Mouse (Mus musculus) ovary, postnatal 10 days (tissue): Measurements from ENCODE around the gene Cmah.

Source experiments
- DNase-seq: peaks from one replicate; pipeline ENCODE4 v3.0.0; 2022; ENCODE audit warnings: low spot score

Gene Cmah

DNA sequence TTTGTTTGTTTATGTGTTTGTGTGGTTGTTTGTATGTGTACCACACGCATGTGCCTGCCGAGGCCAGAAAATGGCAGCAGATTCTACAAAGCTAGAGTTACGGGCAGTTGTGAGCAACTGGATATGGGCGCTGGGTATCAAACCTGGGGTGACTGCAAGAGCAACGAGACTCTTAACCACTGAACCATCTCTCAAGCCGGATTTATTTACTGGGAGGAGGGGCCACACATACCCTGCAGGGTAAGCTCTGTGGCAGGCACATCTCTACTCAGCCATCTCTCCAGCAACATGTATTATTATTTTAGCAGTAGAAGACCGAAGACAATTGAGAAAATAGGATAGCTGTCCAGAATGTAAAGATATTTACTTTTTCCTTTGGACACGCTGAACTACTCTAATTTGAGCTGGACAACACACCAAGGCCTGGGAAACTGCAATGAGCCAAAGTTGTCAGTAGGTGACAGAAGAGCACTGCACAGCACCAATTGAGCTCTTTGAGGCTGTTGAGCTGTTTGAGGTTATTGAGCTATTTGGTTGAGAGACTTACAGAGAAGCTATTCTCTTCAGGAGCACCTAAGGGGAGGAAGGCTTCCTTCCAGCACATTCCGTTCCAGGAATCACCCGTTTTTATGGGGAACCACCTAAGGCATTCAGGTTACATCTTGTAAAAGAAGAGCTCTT lies 154.6 kb downstream of the Cmah start:
- DNase-seq: no peak

DNA sequence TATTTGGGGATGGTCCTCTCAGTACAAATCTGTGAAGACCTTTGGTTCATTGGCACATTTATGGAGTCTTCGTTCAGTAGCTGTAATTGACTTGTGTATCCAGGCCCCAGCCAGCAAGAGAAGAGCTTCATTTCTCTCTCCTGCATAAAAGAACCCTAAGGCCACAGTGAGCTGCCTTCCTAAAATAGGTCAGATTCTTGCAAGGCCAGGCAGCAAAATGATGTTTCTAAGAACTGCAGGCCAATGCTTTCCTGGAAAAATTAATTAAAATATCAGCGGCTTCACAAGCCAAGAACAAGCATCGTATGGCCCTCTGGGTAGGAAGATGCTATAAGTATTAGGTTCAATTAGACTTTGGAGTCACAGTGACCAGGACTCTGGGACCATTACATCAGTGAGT lies 156.5 kb downstream of the Cmah start:
- DNase-seq: no peak

DNA sequence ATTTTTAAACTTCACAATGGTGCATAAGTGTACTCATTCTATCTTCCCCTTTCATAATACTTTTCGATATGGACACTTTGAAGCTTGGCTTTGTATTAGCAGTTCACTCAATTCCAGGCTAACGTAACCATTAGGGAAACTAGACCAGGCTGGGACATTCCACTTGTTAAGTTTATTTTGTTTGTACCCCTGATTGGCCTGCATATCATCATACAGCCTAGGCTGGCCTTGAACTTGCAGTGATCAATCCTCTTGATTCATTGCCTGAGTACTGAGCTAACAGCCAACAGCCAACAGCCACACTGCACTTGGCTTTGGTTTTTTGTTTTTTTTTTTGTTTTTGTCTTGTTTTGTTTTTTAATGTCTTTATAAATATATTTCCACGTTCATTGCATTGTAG lies 157.6 kb downstream of the Cmah start:
- no peak for DNase-seq

DNA sequence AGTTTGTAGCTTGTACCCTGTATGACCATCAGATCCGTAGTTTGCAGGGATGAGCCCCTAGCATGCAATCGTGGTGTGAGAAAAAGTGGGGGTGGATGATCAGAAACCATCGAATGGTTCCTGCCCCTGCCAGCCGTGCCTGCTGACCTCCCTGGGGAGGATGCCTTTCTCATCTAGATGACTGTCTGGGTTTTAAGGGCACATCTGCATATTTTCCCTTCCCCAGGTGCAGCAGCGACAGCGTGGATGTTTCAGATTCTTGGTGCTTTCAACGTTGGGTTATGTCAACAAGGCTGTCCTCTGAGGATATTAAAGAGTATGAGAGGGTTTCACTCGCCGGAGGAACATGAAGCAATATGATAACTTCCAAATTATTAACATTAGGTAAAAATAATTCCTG lies 158.8 kb downstream of the Cmah start:
- DNase-seq: no peak

DNA sequence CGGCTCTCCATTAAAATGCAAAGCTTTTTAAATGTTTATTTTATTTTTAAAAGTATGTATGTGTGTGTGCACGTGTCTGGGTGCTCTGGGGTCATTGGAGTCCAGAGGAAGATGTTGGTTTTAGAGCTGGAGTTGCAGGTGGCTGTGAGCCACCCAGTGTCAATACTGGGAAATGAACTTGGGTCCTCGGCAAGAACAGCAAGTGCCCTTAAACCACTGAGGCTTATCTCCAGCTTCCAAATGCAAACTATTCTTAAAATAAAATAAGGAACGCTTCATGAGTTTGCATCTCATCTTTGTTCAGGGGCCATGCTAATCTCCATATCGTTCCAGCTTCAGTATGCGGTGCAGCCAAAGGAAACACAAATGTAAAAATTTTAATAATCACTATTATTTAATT lies 159.2 kb downstream of the Cmah start:
- DNase-seq: no peak

DNA sequence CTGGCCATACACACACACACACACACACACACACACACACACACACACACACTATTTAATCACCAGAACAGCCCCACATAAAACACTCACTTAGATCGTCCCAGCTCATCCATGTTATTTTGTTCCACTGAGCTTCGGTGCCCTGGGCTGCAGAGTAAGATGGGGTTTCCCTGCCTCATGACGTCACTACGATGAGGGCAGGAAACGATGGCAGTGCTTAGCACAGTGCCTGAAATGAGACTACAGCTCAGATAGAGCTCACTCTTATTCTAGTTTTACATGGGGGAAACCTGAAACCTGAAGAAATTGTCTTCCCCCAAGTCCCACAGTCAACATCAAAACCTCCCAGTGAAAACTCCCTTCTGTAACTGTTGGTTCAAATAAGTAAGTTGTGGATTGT lies 159.9 kb downstream of the Cmah start:
- DNase-seq: no peak

DNA sequence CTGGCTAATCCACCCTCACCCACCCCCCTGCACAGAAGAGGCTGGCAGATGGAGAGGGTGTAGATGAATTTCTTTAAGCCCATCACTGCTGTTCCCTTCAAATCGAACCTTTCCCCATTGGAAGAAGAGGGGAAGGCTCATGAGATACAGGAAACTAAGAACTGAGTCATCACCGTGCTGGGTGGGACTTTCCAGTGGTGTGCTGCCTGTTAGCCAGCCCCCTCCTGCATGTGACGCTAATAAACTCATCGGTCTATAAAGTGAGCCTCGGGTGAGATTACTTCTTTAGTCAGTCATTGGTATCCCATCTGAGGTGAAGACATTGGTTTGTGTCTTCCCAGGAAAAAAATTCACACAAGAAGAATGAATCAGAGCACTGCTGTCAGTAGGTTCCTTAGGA lies 160.3 kb downstream of the Cmah start:
- no peak for DNase-seq

DNA sequence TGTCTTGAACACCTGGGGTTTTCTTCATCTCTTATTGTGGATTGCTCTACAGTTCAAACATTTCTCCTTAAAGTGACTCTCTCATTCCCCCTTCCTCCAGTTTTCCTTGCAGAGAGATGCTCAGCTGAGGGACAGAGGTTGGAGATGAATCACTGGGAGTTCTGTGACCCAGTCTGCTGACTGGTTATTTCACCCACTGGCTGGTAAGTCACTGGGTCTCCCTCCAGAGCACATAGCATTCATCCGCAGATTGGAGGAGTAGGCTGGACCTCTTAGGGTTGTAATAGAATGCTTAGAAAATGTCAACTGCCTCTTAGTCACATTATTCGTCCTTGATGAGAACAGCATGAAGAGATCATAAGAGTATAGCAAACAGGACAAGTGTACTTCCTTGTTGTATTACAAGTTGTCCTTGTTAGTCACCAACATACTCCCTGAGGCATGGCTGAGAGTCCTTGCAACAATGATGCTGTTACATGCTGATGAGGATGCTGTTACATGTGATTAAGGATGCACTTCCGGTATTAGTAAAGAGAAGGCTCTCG lies 161.4 kb downstream of the Cmah start:
- no peak for DNase-seq

DNA sequence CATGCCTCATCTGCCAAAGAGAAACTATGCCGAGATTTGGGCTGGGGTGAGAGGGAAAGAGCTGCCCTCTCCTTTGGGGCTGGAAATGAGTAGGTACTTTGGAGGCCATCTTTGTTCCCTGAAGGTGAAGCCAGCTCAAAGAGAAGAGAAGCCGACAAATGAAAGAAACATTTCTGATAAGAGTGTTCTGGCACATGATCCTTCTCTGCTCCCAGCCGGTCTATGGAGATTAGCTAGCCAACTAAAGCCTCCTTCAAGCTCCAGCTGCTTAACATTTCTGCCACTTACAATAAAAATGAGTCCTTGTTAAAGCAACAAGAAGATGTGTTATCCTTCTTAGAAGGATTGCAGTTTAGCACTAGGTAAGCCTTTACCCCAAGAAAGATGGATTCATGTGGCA lies 162.3 kb downstream of the Cmah start:
- DNase-seq: no peak

DNA sequence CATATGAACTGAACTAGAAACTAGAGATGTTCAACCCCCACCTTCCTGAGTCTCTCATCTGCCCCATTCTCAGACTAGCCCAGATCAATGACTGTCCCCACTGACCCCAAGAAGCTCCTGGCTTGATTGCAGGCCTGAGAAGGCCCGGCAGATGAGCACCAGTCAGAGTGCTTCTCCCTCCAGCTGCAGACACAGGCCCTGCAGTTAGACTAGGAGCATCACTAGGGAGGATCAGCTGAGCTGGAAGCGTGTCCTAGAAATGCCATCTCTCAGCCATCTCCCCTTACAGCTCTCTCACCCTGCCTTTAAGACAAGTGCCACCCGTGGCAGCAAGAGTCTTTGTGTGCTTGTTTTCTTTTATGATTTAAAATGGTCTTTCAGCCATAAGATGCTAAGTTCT lies 162.8 kb downstream of the Cmah start:
- no peak for DNase-seq

DNA sequence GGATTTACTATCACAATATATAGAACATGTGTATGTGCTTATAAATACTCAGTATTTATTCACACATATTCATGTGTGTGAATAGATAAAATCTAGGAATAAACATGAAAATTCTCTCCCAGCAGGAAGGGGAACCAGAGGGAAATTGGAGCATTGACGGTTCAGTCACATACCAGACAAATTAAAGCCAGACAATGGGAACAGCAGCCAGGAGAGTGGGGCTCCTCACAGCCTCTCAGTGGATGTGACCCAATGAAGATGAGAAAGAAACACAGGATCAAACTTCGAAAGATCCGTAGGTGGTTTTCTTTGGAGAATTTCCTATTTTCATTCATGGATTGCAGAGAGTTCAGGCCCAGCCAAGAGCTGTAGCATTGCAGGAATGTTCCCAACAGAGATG lies 163.9 kb downstream of the Cmah start:
- DNase-seq: no peak

DNA sequence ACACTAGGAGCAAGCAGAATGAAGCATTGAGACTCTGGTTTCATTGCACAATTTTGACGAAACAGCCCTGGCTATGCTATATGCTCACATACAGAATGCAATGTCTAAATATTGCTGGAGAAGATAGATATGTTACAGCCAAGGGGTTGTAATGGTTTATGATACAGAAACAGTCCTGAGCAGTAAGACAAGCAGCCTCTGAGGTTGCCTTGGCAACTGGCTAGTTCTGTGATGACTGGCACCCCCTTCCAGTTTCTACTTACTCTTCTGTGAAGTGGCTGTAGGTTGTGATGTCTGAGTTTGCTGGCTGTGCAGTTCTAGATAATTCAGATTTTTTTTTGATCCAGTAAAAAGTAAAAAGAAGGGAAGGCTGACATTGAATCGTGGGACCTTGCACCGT lies 166.6 kb downstream of the Cmah start:
- DNase-seq: no peak

DNA sequence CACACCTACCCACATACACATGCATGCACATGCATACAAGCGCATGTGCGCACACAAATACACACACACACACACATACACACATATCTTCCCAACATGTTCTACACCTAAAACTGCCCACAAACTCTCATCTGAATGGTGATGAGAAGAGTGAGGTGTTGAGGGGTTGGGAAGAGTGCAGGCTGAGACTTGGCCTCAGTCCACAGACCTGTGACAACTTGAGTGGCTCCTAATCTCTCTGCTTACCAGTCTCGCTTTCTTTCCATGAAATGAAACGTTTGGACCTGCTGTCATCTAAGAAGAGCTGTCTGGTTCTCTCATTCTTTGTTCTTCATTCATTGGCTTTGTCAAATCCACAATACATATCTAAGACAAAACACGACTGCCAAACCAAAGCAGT lies 169.1 kb downstream of the Cmah start:
- no peak for DNase-seq

DNA sequence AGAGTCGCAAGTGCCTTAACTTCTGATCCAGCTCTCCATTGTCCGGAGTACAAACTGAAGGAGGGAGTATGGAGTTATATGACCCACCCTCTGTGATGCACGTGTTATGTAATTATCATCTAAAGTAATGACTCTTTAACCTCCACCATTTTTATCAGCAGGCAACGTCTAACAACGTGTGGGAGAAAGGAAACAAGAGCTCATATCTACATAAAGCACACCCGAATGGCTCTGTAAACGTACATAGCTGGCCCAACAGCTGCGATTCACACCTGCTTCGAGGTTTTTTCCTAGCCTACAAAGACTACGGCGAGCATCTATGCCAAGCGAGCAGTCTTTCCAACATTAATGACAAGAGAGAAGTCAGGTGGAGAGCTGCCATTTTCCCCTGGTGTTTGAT lies 169.8 kb downstream of the Cmah start:
- DNase-seq: no peak

DNA sequence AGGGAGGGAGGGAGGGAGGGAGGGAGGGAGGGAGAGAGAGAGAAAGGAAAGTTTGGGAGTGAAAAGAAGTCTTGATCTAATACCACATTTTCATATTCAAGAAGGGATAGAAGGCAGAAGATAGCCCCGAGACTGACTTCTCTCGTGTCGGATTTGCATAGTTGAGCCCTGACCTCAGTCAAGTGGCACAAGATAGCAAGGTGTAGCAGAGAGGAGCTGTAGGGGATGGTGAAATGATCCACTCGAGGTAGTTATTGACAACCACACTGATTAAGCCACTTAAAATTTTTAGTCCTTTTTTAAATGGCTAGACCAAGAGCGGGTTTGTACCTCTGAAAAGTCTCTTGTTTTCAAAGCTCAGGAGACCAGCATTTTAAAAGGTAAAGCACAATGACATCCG lies 171.1 kb downstream of the Cmah start:
- no peak for DNase-seq

DNA sequence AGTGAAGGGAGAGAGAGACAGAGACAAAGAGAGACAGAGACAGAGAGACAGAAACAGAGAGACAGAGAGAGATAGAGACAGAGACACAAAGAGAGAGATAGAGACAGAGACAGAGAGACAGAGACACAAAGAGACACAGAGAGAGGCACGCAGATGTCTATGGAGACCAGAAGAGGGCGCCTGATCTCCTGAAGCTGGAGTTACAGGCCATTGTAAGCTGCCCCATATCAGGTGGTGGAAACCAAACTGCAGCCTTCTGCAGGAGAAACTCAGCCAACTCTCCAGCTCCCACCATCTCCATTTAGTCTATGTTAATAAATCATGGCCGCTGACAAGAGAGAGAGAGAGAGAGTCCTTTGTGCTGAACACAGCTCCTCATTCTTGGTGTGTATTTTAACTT lies 172.3 kb downstream of the Cmah start:
- DNase-seq: no peak

DNA sequence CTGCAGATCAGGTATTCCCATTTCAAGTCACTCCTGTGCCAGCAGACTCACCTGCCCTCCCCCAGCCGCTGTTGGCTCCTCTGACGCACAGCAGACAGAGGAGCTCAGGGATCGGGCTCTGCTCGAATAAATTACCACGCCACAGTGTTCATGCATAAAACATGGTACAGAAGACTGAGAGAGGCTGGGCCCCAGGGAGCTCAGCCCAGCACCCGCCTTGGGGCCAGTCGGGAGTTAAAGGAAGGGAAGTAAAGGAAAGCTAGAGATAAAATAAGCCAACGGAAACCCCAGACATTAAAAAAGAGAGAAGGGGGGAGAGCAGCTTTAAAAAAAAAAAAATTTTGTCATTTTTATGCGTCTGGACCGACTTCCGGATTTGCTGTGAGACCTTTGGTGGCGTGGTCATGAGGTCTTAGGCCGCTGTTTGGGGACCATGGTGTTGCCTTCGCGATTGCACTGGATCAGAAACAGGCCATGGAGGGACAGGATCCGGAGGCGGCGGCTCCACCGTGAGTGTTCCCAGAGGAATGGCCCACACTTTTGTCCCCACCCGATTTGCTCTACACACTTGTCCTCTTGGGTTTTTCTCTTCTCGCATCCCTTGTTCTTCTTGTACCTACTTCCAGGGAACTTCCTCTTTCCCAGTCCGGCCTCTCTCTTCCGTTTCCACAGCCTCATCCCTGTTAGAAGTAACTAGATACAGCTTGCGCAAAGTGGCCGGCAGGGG lies 174.1 kb downstream of the Cmah start:
- DNase-seq: no peak

DNA sequence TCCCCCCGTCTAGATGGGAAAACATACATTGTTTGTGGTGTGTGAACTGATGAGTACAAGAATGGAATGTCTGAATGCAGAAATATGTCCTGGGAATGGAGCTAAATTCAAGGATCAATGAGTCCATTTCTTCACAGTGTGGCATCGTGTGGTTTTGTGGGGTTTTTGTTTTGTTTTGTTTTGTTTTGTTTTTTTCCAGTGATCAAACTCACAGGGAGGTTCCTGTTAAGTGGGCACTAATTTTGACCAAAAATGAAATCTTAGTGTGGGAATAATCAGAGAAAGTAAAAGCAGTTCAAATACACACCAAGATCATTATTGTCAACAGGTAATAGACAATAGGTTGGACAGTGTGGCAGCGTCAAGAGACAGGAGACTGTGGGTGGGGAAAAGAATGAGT lies 174.7 kb downstream of the Cmah start:
- DNase-seq: no peak

DNA sequence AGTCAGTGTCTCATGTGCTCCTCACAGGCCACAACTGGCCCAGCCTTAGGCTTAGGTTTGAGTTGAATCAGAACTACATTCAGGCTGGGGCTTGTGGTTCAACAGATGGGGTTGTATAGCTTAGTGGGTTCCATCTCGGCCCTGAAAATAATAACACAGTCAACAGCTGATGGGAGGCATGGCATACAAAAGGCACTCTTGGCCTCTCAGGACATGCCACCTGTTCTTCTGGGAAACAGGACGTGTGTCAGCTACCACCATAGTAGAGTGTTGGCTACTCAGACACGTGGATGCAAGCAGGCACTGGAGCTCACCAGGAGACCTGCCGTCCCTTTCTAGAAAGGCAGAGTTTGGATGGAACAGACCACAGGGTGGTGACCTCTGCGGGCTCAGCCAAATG lies 178.6 kb downstream of the Cmah start:
- DNase-seq: no peak

DNA sequence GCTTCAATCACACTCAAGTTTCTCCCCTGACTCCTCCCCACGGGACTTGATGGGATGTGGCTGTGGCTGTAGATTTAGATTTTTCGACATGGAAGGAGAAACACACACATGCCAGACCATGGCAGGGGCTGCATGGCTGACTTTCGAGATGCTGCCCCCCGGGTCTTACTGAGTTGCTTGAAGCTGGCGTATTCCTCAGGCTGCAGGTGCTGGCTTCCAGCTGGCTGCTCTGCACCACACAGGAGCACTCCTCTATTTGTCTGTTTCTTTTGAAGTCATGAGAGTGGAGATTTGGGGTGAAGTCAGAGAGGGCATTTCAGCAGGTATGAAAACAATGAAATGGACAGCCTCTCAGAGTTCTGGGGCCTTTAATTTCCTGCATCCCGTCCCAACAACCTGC lies 180.0 kb downstream of the Cmah start:
- no peak for DNase-seq

DNA sequence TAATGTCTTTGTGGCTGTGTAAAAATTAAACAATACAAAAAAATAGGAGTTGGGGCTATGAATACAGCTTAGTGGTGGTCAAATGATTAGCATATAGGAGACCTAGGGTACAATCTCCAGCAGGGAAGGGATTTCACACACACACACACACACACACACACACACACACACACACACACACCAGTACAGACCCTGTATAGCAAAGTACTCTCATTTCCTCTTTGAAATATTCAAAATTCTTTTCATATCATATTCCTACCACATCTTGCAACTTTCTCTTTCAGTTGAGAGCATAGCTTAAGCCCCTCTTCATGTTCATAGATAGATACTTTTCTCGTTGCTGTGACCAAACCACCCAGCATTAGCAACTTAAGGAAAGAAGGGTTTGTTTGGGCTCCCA lies 181.7 kb downstream of the Cmah start:
- no peak for DNase-seq

DNA sequence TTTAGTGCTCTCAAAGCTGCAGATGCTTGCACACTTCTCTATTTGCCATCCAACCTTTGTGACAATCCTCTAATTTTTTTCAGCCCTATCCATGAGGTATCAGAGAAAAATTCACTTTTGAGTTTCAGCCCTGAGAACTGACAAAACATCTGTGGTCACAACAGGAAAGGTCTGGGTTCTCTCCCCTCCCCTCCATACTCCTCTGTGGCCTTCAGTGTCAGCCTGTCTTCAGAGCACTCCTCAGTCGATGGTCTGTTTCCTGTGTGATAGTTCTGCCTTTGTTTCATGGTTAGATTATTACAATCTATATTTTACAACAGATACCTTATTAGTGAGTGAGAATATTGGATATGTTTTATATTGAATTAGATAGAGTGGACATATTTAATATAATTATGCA lies 184.2 kb downstream of the Cmah start:
- no peak for DNase-seq

DNA sequence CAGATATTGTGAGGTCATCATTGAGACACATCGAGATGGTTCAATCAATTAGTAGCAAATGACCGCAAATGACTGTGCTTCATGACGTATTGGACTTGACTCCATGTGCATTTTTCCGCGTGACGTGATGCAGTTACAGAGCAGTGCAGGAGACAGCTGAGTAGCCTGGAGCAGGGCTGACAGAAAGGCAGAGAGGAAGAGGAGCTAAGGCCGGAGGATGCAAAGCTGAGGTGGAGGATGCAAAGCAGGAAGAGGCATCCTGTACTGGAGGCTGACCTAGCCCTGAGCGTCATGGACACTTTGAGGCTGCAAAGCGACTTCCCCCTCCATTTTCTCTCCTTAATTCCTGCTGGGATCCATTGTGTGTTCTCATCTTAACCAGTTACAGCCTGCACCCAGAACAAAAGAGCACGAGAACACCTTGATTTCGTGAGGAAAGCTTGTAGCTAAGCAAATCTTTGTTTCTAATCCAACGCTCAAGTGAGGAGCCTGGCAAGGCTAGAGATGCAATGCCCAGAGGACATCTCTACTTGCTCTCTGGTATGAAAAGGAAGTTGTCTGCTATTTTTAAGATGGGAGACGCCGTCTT lies 184.8 kb downstream of the Cmah start:
- DNase-seq: no peak

DNA sequence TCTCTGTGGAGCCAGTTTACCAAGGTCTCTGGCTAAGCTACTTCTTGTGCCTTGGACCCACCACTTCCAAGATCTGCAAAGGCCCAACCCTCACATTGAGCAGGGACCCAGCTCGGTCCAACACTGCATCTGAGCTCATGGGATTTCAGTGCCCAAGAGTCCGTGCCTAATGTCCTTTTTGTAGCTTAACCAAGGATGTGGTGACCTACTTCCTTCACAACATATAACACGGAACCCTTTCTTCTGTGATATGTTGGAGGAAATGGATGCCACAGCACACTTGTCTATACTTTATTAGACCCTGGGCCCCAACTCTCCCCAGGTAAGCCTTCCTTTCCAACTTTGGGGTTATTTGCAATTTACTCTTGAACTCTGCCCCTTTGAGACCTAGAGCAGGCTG lies 186.5 kb downstream of the Cmah start:
- no peak for DNase-seq
